Mouse (Mus musculus) ES-E14 (cell line): Measurements from ENCODE around the gene Stra6l.

Experiments
- CHD2 ChIP-seq: IDR thresholded peaks from 2 replicates; pipeline ENCODE4 v1.6.1; 2014; ENCODE audit warnings: mild to moderate bottlenecking, low read depth, low read length, inconsistent platforms
- HCFC1 ChIP-seq: IDR thresholded peaks from 2 replicates; pipeline ENCODE4 v1.6.1; 2012; ENCODE audit warnings: low read length, inconsistent platforms, borderline replicate concordance; ENCODE audit not compliant: insufficient read depth
- MAFK ChIP-seq: IDR thresholded peaks from 2 replicates; pipeline ENCODE4 v1.6.1; 2014; ENCODE audit warnings: mild to moderate bottlenecking, low read depth, low read length, inconsistent platforms; ENCODE audit not compliant: insufficient read depth
- ZC3H11A ChIP-seq: IDR thresholded peaks from 2 replicates; pipeline ENCODE4 v1.6.1; 2012; ENCODE audit warnings: low read depth, mild to moderate bottlenecking, inconsistent platforms, low read length, borderline replicate concordance
- ZNF384 ChIP-seq: IDR thresholded peaks from 2 replicates; pipeline ENCODE4 v1.6.1; 2012; ENCODE audit warnings: low read depth, low read length, inconsistent platforms

GRCm38 (mm10) chr4:45911256-45911655, 62.8 kb downstream of the Stra6l start:
- TF ChIP-seq ZC3H11A (no peak), MAFK (no peak), ZNF384 (no peak), HCFC1 (no peak), CHD2 (no peak)
